Mouse (Mus musculus) brain, embryonic 14.5 days (tissue): ENCODE results near the gene Adgrl2.

Experiments used
- CTCF ChIP-seq: fragments of 200-500 bp; IDR thresholded peaks from 2 replicates; pipeline ENCODE4 v1.5.1; 2012; ENCODE audit warnings: inconsistent platforms, mild to moderate bottlenecking, moderate library complexity, borderline replicate concordance; ENCODE audit not compliant: insufficient read depth, insufficient read length; ENCODE audit errors: extremely low read depth
- POLR2A ChIP-seq: fragments of 200-500 bp; IDR thresholded peaks from 2 replicates; pipeline ENCODE4 v1.6.1; 2012; ENCODE audit warnings: mild to moderate bottlenecking, inconsistent platforms, borderline replicate concordance; ENCODE audit not compliant: poor library complexity, insufficient read depth, insufficient read length, severe bottlenecking; ENCODE audit errors: extremely low read depth

- no peak for TF ChIP-seq CTCF
- no peak for TF ChIP-seq POLR2A
Observed at GRCm38 (mm10) chr3:148986894-148987590, 3.3 kb downstream of the Adgrl2 start.
